ENCODE assay signal across 8 mouse cellular contexts in the genomic region with DNA sequence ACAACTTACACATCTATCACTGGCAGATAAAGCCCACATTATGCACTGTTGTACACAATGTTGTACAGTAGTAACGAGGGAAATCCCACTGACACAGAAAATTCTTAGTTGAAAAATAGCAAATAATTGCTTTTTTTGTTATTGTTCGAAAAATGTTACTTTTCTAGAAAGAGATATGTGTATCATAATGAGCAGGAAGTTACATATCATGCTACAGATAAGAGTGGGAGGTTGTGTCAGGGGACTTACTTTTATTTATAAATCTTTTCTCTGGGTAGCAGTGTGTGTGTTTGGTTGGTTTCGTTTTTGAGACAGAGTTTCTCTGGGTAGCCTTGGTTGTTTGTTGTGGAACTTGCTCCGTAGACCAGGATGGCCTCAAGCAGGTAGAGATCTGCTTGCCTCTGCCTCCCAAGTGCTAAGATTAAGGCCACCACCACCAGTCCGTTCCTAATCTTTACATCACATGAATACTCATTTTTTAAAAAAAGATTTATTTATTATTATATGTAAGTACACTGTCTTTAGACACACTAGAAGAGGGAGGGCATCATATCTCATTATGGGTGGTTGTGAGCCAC. TPM values are rescaled to one million over a fixed set of nuclear protein-coding genes. Genes with fewer than 3 reads are reported as not detected.
A peak's percentile ranks its signal among the peaks of the same experiment; 100 is the strongest.
DNase-seq lines count a peak whose midpoint lies in the region; ATAC-seq and TF ChIP-seq lines count a peak whose summit lies in the region.

No protein-coding gene starts in this region.

- H3K9ac ChIP-seq in intestine, embryonic 15.5 days, result peak overlapping the region; percentile 69
- H3K9ac ChIP-seq in neural tube, embryonic 13.5 days, result peak overlapping the region; percentile 80

- intact Hi-C loops in left cerebral cortex, adult 2 months (cut with DNase I), result no loop called here

- ATAC-seq in intestine, embryonic 15.5 days, result no peak
- peak; percentile 16; the same call in 1 of the 2 replicates for ATAC-seq in neural tube, embryonic 13.5 days (ENCODE audit: low read depth)

- no peak for TF ChIP-seq CTCF in left cerebral cortex, adult 2 months (IDR thresholded peaks at IDR 0.05)

- no peaks in the 10 kb centered on the region for H3K27me3 ChIP-seq in intestine, embryonic 15.5 days (replicated peaks)
- H3K27me3 ChIP-seq in neural tube, embryonic 13.5 days, result no peaks in the 10 kb centered on the region

- H3K27ac ChIP-seq in left cerebral cortex, adult 2 months, result peak overlapping the region; percentile 90
- no peak overlapping the region for H3K27ac ChIP-seq in brown adipose tissue, adult 24 weeks (replicated peaks; ENCODE audit: low read depth, low read length)
- H3K27ac ChIP-seq in intestine, embryonic 15.5 days, result peak overlapping the region; percentile 88; the same call in 1 of the 2 replicates
- peak overlapping the region; percentile 95 for H3K27ac ChIP-seq in neural tube, embryonic 13.5 days (replicated peaks)

- H3K4me1 ChIP-seq in brown adipose tissue, adult 24 weeks (ENCODE audit: control insufficient read depth, insufficient read depth, insufficient read length, low read length), result peaks cover 6% of the 10 kb centered on the region; the same call in 1 of the 2 replicates
- H3K4me1 ChIP-seq in intestine, embryonic 15.5 days (replicated peaks), result peaks cover 14% of the 10 kb centered on the region
- H3K4me1 ChIP-seq in neural tube, embryonic 13.5 days (replicated peaks), result peaks cover 31% of the 10 kb centered on the region

- H3K9me3 ChIP-seq in intestine, embryonic 15.5 days, result no peaks in the 10 kb centered on the region
- no peaks in the 10 kb centered on the region for H3K9me3 ChIP-seq in neural tube, embryonic 13.5 days

- DNase-seq in left cerebral cortex, adult 2 months (ENCODE audit: extremely low spot score in 1 of 2, low spot score in 2 of 2), result no peak
- no peak for DNase-seq in left cerebral cortex, adult 9 months (ENCODE audit: low spot score in 2 of 2)
- no peak for DNase-seq in right cerebral cortex, adult 18-20 months
- DNase-seq in MN1 (ENCODE audit: low spot score), result no peak
- no peak for DNase-seq in kidney, postnatal 36 days

- H3K36me3 ChIP-seq in intestine, embryonic 15.5 days, result peaks cover 12% of the 10 kb centered on the region
- peaks cover 26% of the 10 kb centered on the region for H3K36me3 ChIP-seq in neural tube, embryonic 13.5 days

- H3K4me2 ChIP-seq in intestine, embryonic 15.5 days (replicated peaks), result peak overlapping the region; percentile 87
- H3K4me2 ChIP-seq in neural tube, embryonic 13.5 days, result peak overlapping the region; percentile 77

- 80% methylated on average over 5 of the region's 5 CpGs for WGBS in intestine, embryonic 15.5 days
- WGBS in neural tube, embryonic 13.5 days, result 88% methylated on average over 5 of the region's 5 CpGs

- peak overlapping the region; percentile 73 for H3K4me3 ChIP-seq in left cerebral cortex, adult 2 months
- H3K4me3 ChIP-seq in brown adipose tissue, adult 24 weeks (ENCODE audit: insufficient read depth, low read depth, low read length), result 0 out of 2 replicates have a peak overlapping the region, but pooled peaks have one; percentile 86
- peak overlapping the region; percentile 75 for H3K4me3 ChIP-seq in intestine, embryonic 15.5 days (replicated peaks)
- H3K4me3 ChIP-seq in neural tube, embryonic 13.5 days, result peak overlapping the region; percentile 85

RNA-seq across cellular contexts. Expression of gene Hyou1, which starts 1.0 kb away (rescaled TPM):
- 100 to 1,000 TPM; 127 to 139 TPM for total RNA-seq in left cerebral cortex, adult 2 months (2021)
- polyA plus RNA-seq in brown adipose tissue, adult 24 weeks (2012; ENCODE audit: insufficient read depth, insufficient read length, missing spikeins), result 30.8 and 42.2 TPM in 2 replicates
- 38.8 and 43.6 TPM in 2 replicates for polyA plus RNA-seq in intestine, embryonic 15.5 days (2015; fragmentation: Nextera tagmentation; extraction: Ambion mirVana)
- 26.4 and 29.6 TPM in 2 replicates for polyA plus RNA-seq in neural tube, embryonic 13.5 days (2015; fragmentation: Nextera tagmentation; extraction: Ambion mirVana)

RNA-seq across cellular contexts. Expression of gene Vps11, which starts 16.8 kb away (rescaled TPM):
- total RNA-seq in left cerebral cortex, adult 2 months (2021), result 10 to 100 TPM; 52.1 to 53.1 TPM
- 19.2 and 25.3 TPM in 2 replicates for polyA plus RNA-seq in brown adipose tissue, adult 24 weeks (2012; ENCODE audit: insufficient read depth, insufficient read length, missing spikeins)
- polyA plus RNA-seq in intestine, embryonic 15.5 days (2015; fragmentation: Nextera tagmentation; extraction: Ambion mirVana), result 28.9 and 30.3 TPM in 2 replicates
- polyA plus RNA-seq in neural tube, embryonic 13.5 days (2015; fragmentation: Nextera tagmentation; extraction: Ambion mirVana), result 36.5 and 39.2 TPM in 2 replicates

RNA-seq across cellular contexts. Expression of gene Slc37a4, which starts 18.4 kb away (rescaled TPM):
- total RNA-seq in left cerebral cortex, adult 2 months (2021), result 10 to 100 TPM; 25.3 to 28.4 TPM
- polyA plus RNA-seq in brown adipose tissue, adult 24 weeks (2012; ENCODE audit: insufficient read depth, insufficient read length, missing spikeins), result 19.2 and 21.2 TPM in 2 replicates
- 51.7 and 59.2 TPM in 2 replicates for polyA plus RNA-seq in intestine, embryonic 15.5 days (2015; fragmentation: Nextera tagmentation; extraction: Ambion mirVana)
- polyA plus RNA-seq in neural tube, embryonic 13.5 days (2015; fragmentation: Nextera tagmentation; extraction: Ambion mirVana), result 62.9 and 71.2 TPM in 2 replicates

RNA-seq across cellular contexts. Expression of gene Rps25, which starts 28.7 kb away (rescaled TPM):
- 100 to 1,000 TPM; 644 to 664 TPM for total RNA-seq in left cerebral cortex, adult 2 months (2021)
- polyA plus RNA-seq in brown adipose tissue, adult 24 weeks (2012; ENCODE audit: insufficient read depth, insufficient read length, missing spikeins), result 1,821 and 1,946 TPM in 2 replicates
- 2,026 and 2,084 TPM in 2 replicates for polyA plus RNA-seq in intestine, embryonic 15.5 days (2015; fragmentation: Nextera tagmentation; extraction: Ambion mirVana)
- 1,179 TPM in 2 replicates for polyA plus RNA-seq in neural tube, embryonic 13.5 days (2015; fragmentation: Nextera tagmentation; extraction: Ambion mirVana)

RNA-seq across cellular contexts. Expression of gene Trappc4, which starts 29.2 kb away (rescaled TPM):
- total RNA-seq in left cerebral cortex, adult 2 months (2021), result 10 to 100 TPM; 66.8 to 70.2 TPM
- polyA plus RNA-seq in brown adipose tissue, adult 24 weeks (2012; ENCODE audit: insufficient read depth, insufficient read length, missing spikeins), result 112 and 145 TPM in 2 replicates
- 122 and 123 TPM in 2 replicates for polyA plus RNA-seq in intestine, embryonic 15.5 days (2015; fragmentation: Nextera tagmentation; extraction: Ambion mirVana)
- polyA plus RNA-seq in neural tube, embryonic 13.5 days (2015; fragmentation: Nextera tagmentation; extraction: Ambion mirVana), result 324 and 343 TPM in 2 replicates
